Mouse (Mus musculus) lung, adult 18-20 months (tissue): ENCODE measurements at regions not wholly inside any gene's neighbourhood (a gene's known extent, or its start where the extent isn't known, plus 50 kb on each side); places are given as distances from the start of the nearest gene placed in this dataset.

Source experiments
- DNase-seq, 2 experiments: peaks; one replicate each; pipeline ENCODE4 v3.0.0; 2022; ENCODE audit warnings: mixed read lengths in 2 of 2

GRCm38 (mm10) chr13:116243272-116243784, 66.2 kb downstream of the Isl1 start:
- DNase-seq: no peak

- DNase-seq: no peak
Measured at GRCm38 (mm10) chr13:116215101-116215500, 94.4 kb downstream of the Isl1 start.

DNA sequence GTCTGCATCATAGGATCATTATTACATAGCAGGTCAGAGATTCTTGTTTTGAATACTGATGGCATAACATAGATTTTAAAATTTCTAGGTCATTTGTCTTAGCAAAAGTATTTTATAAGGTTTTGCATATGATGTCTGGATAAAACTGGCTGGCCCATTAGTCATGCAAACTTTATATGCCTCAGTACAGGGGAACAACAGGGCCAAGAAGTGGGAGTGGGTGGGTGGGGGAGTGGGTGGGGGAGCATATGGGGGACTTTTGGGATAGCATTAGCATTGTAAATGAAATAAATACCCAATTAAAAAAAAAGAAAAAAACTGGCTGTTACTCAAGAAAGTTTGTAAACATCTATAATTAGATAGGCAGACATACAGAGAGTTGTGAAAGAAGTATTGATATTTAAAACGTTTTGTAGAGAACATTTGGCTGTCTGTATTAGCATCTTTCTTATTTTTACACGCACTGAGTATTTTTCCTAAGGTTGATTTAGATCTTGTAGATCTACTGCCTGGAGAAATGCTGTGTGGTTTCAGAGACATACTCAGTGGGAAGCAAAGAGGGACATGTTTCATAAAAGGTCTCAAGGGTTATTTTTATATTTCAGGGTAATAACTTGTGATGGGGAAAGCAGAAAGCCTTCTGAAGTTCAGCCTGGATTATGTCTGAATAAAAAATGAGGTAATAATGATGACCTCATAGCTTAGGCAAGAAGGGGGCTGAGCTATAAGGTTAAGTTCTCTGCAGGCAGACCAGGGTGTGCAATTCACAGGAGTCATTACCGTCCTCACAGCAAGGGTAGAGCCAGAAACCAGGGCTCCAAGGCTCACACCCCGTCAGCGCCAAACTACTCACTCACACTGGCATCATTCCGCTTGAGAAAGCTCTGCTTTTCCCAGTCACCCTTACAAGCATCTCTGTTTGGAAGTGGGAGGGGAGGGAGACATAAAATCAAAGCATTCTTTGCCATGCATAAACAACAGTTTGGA, 95.4 kb downstream of the Isl1 start:
- no peak for DNase-seq

DNA sequence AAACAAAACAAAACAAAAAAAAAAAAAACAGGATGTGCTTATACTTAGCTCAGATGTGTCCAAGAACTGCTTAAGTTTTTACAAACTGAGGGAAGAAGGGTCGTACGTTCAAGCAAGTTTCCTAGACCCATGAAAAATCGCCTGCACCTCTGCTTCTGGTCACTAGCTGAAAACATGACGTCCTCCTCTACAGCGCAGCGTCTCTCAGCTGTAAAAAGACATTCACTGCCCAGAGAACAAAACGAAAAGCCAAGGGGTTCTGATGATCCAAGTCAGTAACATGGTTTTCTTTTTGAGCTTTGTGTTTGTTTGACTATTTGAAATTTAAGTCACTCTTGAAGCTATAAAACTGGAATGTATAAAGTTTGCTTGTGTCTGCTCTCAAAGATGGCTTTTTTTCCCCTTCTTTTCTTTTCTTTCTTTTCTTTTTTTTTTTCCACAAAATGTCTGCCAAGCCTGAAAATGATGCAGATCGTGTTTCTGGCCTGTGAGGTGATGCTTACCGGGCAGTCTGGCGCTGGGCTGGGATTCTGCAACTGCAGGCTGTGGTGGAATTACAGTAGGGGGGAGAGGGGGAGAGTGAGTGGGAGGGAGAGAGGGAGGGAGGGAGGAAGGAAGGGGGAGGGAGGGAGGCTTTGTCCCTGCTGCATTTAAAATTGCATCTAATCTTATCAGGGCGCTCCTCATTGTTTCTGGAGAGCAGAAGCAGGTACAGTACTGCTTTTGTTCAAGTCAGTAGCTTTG, 108.1 kb downstream of the Isl1 start:
- no peak for DNase-seq

- DNase-seq: no peak
Measured at GRCm38 (mm10) chr13:116187059-116187458, 122.4 kb downstream of the Isl1 start.

DNA sequence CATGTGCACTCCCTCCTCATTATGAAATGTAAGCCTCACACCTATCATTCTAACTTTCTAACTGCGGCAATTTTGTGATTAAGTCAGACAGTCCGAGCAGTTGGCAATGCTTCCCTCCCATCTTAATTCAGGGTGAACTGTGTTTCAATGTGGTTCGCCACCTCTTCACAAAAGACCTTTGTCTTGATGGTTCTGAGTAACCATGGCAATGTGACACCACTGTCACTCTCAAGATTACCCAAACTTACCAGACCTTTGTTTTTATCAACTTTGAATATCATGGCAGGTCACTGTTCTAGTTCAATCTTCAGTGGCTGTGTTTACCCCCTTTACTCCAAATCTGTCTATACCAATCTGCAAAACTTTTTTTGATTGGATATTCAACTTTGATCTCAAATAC, 131.7 kb downstream of the Isl1 start:
- DNase-seq: no peak

GRCm38 (mm10) chr13:116174976-116175375, 134.5 kb downstream of the Isl1 start:
- DNase-seq: no peak

GRCm38 (mm10) chr13:116173866-116174265, 135.6 kb downstream of the Isl1 start:
- DNase-seq: no peak

DNA sequence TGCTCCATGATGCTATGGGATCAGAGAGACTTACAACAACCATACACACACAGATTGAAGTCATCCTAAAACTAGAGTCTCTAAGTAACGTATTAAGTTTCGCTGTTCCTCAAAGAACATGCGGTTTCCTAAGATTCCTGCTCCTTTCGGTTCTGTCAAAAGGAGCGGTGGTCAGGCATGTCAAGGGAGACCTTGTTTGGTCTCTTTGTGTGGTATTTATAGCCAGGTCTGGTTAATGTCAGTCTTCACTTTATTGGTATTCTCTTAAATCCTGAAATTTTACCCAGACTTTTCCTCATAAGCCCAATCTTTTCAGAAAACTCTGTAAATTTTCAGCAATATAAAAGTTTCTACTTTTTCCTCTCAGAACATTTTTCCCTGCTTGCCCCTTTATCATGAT, 166.5 kb downstream of the Isl1 start:
- DNase-seq: no peak

DNA sequence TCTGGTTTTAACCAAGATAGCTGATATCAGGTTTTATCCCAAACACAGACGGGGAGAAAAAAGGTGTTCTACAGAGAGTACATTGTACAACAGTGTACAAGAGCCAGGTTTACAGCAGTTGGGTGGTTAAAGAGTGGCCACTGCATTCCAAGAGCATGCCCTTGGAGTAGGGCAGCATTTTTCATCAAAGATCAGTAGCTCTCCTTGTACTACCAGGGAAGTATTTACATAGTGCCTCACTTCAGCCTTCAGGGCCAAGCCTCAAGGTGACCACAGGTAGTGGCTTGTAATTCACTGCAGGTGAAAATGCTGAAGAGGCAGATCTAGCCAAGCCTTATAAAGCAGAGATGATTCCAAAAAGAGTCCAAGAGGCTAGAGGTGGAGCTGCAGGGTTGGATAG, 190.8 kb downstream of the Isl1 start:
- DNase-seq: no peak

- no peak for DNase-seq
Measured at GRCm38 (mm10) chr13:116111032-116111808, 198.3 kb downstream of the Isl1 start.

DNA sequence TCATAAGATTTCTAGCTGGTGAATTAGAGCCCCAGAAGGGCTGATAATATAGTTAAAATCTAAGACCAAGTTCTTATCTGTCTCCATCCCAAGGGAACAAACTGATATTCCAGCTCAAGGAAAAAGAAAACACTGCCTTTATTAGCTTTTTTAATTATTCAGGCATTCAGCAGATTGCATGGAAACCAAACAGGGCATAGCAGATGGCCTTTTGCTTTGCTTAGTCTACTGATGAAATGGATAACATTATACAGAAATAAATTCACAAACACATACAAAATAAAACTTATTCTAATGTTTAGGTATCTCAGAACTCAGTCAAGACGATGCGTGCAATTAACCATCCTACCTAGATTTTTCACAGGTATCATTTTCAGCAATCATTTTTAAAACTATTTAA, 198.9 kb downstream of the Isl1 start:
- no peak for DNase-seq

GRCm38 (mm10) chr13:116087541-116088308, 221.8 kb downstream of the Isl1 start:
- no peak for DNase-seq

GRCm38 (mm10) chr13:116087140-116087539, 222.3 kb downstream of the Isl1 start:
- DNase-seq: no peak

DNA sequence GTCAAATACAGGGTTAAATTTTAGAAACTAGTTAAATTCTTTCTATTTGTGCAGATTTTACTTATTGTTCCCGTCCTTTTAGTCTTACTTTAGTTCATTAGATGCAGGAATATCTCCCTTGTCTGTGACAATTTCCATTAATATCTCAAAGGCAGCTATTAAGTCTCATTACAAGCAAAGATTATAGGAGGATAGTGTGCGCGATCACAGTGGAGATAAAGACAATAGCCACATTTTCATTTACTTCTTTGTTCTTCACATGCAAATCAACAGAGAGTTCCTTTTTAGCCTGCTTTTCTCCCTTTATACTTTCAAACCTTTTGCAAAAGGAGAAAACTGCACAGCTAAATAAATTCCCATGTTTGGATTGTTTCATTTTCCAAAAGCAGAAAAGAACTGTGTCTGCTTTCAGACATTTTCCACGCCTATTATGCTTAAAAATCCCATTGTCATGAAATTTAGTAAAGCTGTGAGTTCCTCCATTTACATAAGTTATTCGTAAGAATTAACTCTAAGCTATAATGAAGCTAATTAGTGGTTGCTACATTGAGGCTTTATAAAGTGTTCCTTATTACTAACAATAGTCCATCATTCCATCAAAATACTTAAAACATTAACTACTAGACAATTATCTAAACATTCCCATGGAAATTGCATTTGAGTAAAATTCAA, 252.4 kb downstream of the Isl1 start:
- no peak for DNase-seq

DNA sequence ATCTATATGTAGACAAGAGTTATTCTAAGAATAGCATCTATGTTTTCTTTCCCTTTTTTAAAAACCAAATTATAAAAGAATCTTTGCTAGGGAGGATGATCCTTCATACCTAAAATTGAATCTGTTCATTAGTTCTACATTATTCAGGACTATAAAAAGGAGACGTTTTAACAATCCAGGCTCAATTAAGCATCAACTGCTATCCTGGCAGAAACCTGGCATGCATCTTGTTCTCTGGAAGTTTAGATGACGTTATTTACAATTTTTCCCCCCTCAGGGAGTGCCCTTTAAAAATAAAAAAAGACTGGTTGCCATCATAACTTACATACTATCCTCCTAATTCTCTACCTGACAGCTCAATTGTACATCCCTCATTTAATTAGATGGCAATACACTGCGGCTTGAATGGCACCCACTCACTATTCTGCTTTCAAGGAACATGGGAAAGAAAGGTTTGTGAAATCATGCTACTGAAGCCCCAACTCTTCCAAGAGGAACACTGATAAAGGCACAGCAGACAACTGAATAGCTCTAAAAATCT, 253.3 kb downstream of the Isl1 start:
- no peak for DNase-seq

- no peak for DNase-seq
Measured at GRCm38 (mm10) chr13:116036166-116036565, 273.3 kb downstream of the Isl1 start.

DNA sequence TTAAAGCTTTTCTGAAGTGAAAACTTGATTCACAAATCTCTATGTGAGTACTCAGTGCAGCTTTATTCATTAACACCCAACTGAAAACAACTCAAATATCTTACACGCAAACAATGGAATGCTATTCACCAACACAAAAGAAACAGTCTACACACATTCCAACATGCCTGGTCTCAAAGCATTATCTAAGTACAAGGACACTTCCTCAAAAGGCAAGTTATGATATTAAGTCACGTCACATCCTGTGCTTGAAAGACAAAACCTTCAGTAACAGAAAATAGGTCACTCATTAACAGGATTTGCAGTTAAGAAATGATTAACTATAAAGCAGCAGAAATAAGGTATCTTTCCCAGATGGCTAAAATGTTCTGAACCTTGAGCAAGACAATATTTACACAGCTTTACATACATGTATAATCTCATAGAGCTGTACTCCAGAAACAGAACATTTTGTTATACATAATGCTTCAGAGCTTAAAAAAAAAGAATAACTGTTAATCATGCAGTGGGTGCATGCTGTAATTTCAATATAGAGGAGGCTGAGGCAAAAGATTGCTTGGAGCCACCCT, 279.3 kb downstream of the Isl1 start:
- DNase-seq: no peak

DNA sequence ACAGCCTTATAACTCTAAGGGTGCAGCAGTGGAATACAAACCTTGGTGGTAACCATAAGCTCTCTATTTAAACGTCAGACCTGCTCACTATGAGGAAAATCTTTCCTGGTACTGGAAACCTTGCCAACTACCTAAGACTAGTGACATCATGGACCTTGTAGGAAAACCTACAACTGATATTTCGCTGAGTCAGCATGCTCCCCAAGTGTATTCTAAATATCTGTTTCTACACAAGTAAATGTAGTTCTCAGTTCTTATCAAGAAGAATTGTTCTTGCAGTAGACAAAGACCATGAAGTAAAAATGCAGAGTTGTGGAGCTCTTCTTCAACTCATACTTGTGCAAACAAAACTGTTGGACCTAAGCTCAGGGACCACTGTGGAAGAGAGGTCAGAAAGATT, 280.9 kb downstream of the Isl1 start:
- DNase-seq: no peak

GRCm38 (mm10) chr13:116027147-116027546, 282.3 kb downstream of the Isl1 start:
- no peak for DNase-seq

DNA sequence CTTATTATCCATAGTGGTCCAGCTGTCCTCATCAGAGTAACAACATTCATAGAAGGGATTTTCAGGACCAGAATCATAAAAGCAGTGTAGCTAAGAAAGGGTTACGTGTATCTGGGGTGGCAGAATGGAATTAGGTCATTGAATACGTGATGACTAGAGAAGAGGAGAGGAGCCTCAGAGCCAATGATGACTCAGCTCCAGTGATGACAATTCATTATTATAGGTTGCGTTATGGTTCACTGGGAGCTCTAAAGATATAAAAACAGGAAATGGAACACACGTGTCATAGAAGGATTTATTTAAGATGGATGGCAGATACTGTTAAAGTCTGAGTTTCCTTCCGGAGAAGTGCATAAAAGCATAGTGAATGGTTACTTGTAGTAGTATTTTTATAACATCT, 291.6 kb downstream of the Isl1 start:
- DNase-seq: no peak
